Mouse (Mus musculus) ES-E14 (cell line): ENCODE measurements around the gene Mapk13.

Experiments
- HCFC1 ChIP-seq: IDR thresholded peaks from 2 replicates; pipeline ENCODE4 v1.6.1; 2012; ENCODE audit warnings: low read length, inconsistent platforms, borderline replicate concordance; ENCODE audit not compliant: insufficient read depth
- ZNF384 ChIP-seq: IDR thresholded peaks from 2 replicates; pipeline ENCODE4 v1.6.1; 2012; ENCODE audit warnings: low read depth, low read length, inconsistent platforms

DNA sequence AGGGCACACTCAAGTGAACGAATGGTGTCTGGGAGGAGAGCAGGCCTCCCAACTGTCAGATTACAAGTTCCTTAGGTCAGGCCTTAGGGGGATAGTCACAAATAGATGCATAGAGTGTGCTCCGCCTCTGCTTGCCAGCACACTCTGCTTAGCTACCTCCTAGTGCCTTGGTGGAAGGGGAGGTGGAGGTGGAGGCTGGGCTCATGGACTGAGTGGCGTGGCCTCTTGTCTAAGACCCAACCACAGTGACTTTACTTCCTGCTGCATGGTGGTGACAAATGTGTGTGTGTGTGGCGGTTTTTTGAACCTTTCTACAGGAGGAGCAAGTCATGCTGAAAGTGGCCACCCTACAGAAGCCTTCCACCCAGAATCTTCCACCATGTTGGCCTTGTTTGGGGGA, 32.6 kb upstream of the Mapk13 start:
- TF ChIP-seq ZNF384 (no peak), HCFC1 (no peak)
